In the genomic region with DNA sequence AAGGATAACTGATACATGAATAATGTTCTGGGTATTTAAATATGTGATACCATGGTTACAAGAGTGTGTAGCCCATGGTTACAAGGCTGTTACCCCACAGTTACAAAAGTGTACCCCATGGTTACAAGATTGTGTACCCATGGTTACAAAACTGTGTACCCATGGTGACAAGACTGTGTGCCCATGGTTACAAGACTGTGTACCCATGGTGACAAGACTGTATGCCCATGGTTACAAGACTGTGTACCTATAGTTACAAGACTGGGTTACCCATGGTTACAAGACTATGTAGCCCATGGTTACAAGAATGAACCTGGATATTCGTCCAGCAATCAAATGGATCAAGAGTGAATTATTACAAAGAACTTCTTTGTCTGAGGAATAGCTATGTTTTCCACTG, we compare ENCODE assay signal across 17 mouse cellular contexts.
"Had no signal": no experiment of that assay in that cellular context is flagged by ENCODE, and none has a peak within 500 bp of the region (broad histone marks: within the 10 kb centered on the region; RNA-seq: fewer than 3 reads in every experiment).

No protein-coding gene starts in this region.

- H3K9ac ChIP-seq: limb, embryonic 12.5 days; limb, embryonic 15.5 days; liver, embryonic 14.5 days; liver, postnatal 0 days; lung, embryonic 14.5 days; neural tube, embryonic 12.5 days; neural tube, embryonic 15.5 days had no signal

- DNase-seq: kidney, adult 18-20 months; kidney, adult 9 months; kidney, postnatal 14 days; kidney, postnatal 4 days; left cerebral cortex, postnatal 4 days; liver, postnatal 0 days; lung, embryonic 14.5 days; lung, postnatal 10 days; lung, postnatal 4 days; thymus, adult 18-20 months; thymus, postnatal 36 days had no signal

- H3K4me1 ChIP-seq: limb, embryonic 12.5 days; limb, embryonic 15.5 days; neural tube, embryonic 12.5 days had no signal

- H3K27me3 ChIP-seq: limb, embryonic 12.5 days; limb, embryonic 15.5 days; neural tube, embryonic 12.5 days; neural tube, embryonic 15.5 days had no signal

- H3K4me2 ChIP-seq: limb, embryonic 12.5 days; limb, embryonic 15.5 days; liver, embryonic 11.5 days; lung, embryonic 14.5 days; neural tube, embryonic 12.5 days; neural tube, embryonic 15.5 days had no signal

- H3K36me3 ChIP-seq: limb, embryonic 12.5 days; limb, embryonic 15.5 days; neural tube, embryonic 12.5 days; neural tube, embryonic 15.5 days had no signal

- H3K9me3 ChIP-seq: limb, embryonic 15.5 days; neural tube, embryonic 12.5 days; neural tube, embryonic 15.5 days had no signal

- ATAC-seq: liver, postnatal 0 days had no signal

- H3K4me3 ChIP-seq: limb, embryonic 12.5 days; limb, embryonic 15.5 days; neural tube, embryonic 12.5 days; neural tube, embryonic 15.5 days had no signal

- H3K27ac ChIP-seq: limb, embryonic 12.5 days; limb, embryonic 15.5 days; liver, embryonic 14.5 days; neural tube, embryonic 12.5 days; neural tube, embryonic 15.5 days had no signal
